In the genomic region with DNA sequence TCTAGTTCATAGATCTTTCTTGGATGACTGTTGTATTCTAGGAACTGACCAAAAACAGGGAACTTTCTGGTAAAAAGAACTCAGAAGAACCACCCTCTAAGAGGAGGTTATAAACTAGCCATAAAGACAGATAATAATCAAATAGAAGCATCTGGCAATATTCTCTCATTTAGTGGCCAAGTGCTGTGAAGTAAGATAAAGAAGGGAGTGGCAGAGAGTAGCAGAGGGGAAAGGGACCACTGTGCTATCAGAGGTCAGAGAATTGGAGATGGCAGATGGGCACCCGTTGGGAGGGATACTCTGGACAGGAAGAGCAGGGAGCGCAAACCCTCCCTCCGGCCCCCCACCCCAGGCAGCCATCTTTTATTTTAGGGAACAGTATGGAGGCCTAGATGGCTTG, we compare ENCODE assay signal across 22 mouse cellular contexts. TPM values are rescaled to one million over a fixed set of nuclear protein-coding genes. Genes with fewer than 3 reads are reported as not detected.
DNase-seq lines count a peak whose midpoint lies in the region; ATAC-seq and TF ChIP-seq lines count a peak whose summit lies in the region.
"Had no signal": no experiment of that assay in that cellular context is flagged by ENCODE, and none has a peak within 500 bp of the region (broad histone marks: within the 10 kb centered on the region; RNA-seq: fewer than 3 reads in every experiment).

No protein-coding gene starts in this region.

- no peaks in the 10 kb centered on the region for H3K9me3 ChIP-seq in intestine, embryonic 15.5 days
- no peaks in the 10 kb centered on the region for H3K9me3 ChIP-seq in intestine, postnatal 0 days (ENCODE audit: control insufficient read depth)
- no peaks in the 10 kb centered on the region for H3K9me3 ChIP-seq in liver, embryonic 12.5 days (replicated peaks)
- no peaks in the 10 kb centered on the region for H3K9me3 ChIP-seq in liver, embryonic 16.5 days (replicated peaks; ENCODE audit: control insufficient read depth, low read length)
- H3K9me3 ChIP-seq: embryonic facial prominence, embryonic 12.5 days; forebrain, embryonic 13.5 days; heart, embryonic 13.5 days; hindbrain, embryonic 15.5 days had no signal

- H3K4me3 ChIP-seq in intestine, embryonic 15.5 days (replicated peaks), result no peak overlapping the region
- no peak overlapping the region for H3K4me3 ChIP-seq in intestine, postnatal 0 days (ENCODE audit: low read depth, low read length)
- no peak overlapping the region for H3K4me3 ChIP-seq in liver, embryonic 12.5 days
- no peak overlapping the region for H3K4me3 ChIP-seq in liver, embryonic 16.5 days (ENCODE audit: low read depth, low read length)
- H3K4me3 ChIP-seq: embryonic facial prominence, embryonic 12.5 days; forebrain, embryonic 13.5 days; heart, embryonic 13.5 days; hindbrain, embryonic 15.5 days had no signal

- 79% methylated on average over 3 of the region's 3 CpGs for WGBS in intestine, embryonic 15.5 days
- WGBS in intestine, postnatal 0 days, result 70% methylated on average over 3 of the region's 3 CpGs
- 53% methylated on average over 3 of the region's 3 CpGs for WGBS in liver, embryonic 12.5 days (ENCODE audit: insufficient replicate concordance)
- 45% methylated on average over 3 of the region's 3 CpGs for WGBS in liver, embryonic 16.5 days (ENCODE audit: insufficient replicate concordance)

- no peak overlapping the region for H3K27ac ChIP-seq in intestine, embryonic 15.5 days
- no peak overlapping the region for H3K27ac ChIP-seq in intestine, postnatal 0 days (ENCODE audit: low read depth, low read length)
- 0 out of 2 replicates have a peak overlapping the region, but pooled peaks have one; percentile 14 for H3K27ac ChIP-seq in liver, embryonic 12.5 days
- no peak overlapping the region for H3K27ac ChIP-seq in liver, embryonic 16.5 days (ENCODE audit: low read length)
- H3K27ac ChIP-seq: embryonic facial prominence, embryonic 12.5 days; forebrain, embryonic 13.5 days; heart, embryonic 13.5 days; hindbrain, embryonic 15.5 days had no signal

- no peaks in the 10 kb centered on the region for H3K27me3 ChIP-seq in intestine, embryonic 15.5 days (replicated peaks)
- no peaks in the 10 kb centered on the region for H3K27me3 ChIP-seq in intestine, postnatal 0 days (replicated peaks; ENCODE audit: control insufficient read depth, insufficient read depth, low read length)
- no peaks in the 10 kb centered on the region for H3K27me3 ChIP-seq in liver, embryonic 12.5 days (replicated peaks)
- no peaks in the 10 kb centered on the region for H3K27me3 ChIP-seq in liver, embryonic 16.5 days (ENCODE audit: control insufficient read depth, insufficient read depth, low read depth, low read length)
- H3K27me3 ChIP-seq: embryonic facial prominence, embryonic 12.5 days; forebrain, embryonic 13.5 days; hindbrain, embryonic 15.5 days; Patski had no signal

- ATAC-seq in intestine, embryonic 15.5 days, result peak; percentile 16; the same call in 1 of the 2 replicates
- ATAC-seq in intestine, postnatal 0 days, result no peak
- peak; percentile 74 for ATAC-seq in liver, embryonic 12.5 days
- peak; percentile 72 for ATAC-seq in liver, embryonic 16.5 days (ENCODE audit: low read depth)
- ATAC-seq: activated CD4-positive, CD25-positive, alpha-beta regulatory T cell, adult 4 months; CD4-positive, CD25-positive, alpha-beta regulatory T cell, adult 4 months; forebrain, embryonic 13.5 days; Patski had no signal

- no peak for TF ChIP-seq CTCF in intestine, postnatal 0 days (IDR thresholded peaks at IDR 0.05; ENCODE audit: low read depth)

- no peaks in the 10 kb centered on the region for H3K36me3 ChIP-seq in intestine, embryonic 15.5 days
- no peaks in the 10 kb centered on the region for H3K36me3 ChIP-seq in intestine, postnatal 0 days (ENCODE audit: control insufficient read depth, insufficient read depth)
- H3K36me3 ChIP-seq in liver, embryonic 12.5 days, result no peaks in the 10 kb centered on the region
- H3K36me3 ChIP-seq in liver, embryonic 16.5 days (ENCODE audit: control insufficient read depth, insufficient read depth), result no peaks in the 10 kb centered on the region
- H3K36me3 ChIP-seq: embryonic facial prominence, embryonic 12.5 days; heart, embryonic 13.5 days; hindbrain, embryonic 15.5 days had no signal

- H3K9ac ChIP-seq in intestine, embryonic 15.5 days, result no peak overlapping the region
- H3K9ac ChIP-seq in intestine, postnatal 0 days (ENCODE audit: low read depth, low read length), result no peak overlapping the region
- no peak overlapping the region for H3K9ac ChIP-seq in liver, embryonic 12.5 days
- H3K9ac ChIP-seq in liver, embryonic 16.5 days (ENCODE audit: low read depth, low read length), result no peak overlapping the region
- H3K9ac ChIP-seq: embryonic facial prominence, embryonic 12.5 days; forebrain, embryonic 13.5 days; heart, embryonic 13.5 days; hindbrain, embryonic 15.5 days had no signal

- no peak for DNase-seq in cerebellum, adult 9-10 months
- DNase-seq in cerebellum, postnatal 25 days, result no peak
- no peak for DNase-seq in lung, postnatal 25 days (ENCODE audit: low spot score)
- no peak for DNase-seq in urinary bladder, adult 2 months (ENCODE audit: low spot score)
- DNase-seq: adrenal gland, postnatal 14 days; B cell, adult 2 months; cerebellum, adult 18-20 months; gastrocnemius, postnatal 36 days; heart, postnatal 36 days had no signal

- H3K4me1 ChIP-seq in intestine, embryonic 15.5 days (replicated peaks), result no peaks in the 10 kb centered on the region
- H3K4me1 ChIP-seq in intestine, postnatal 0 days (replicated peaks; ENCODE audit: control insufficient read depth, insufficient read depth, low read length), result no peaks in the 10 kb centered on the region; the same call in 1 of the 2 replicates
- peaks cover 48% of the 10 kb centered on the region for H3K4me1 ChIP-seq in liver, embryonic 12.5 days
- H3K4me1 ChIP-seq in liver, embryonic 16.5 days (ENCODE audit: control insufficient read depth, low read depth, low read length), result peaks cover 16% of the 10 kb centered on the region
- H3K4me1 ChIP-seq: embryonic facial prominence, embryonic 12.5 days; forebrain, embryonic 13.5 days; heart, embryonic 13.5 days; hindbrain, embryonic 15.5 days had no signal

- no peak overlapping the region for H3K4me2 ChIP-seq in intestine, embryonic 15.5 days (replicated peaks)
- no peak overlapping the region for H3K4me2 ChIP-seq in intestine, postnatal 0 days (replicated peaks; ENCODE audit: low read depth)
- peak overlapping the region; percentile 25 for H3K4me2 ChIP-seq in liver, embryonic 12.5 days
- no peak overlapping the region for H3K4me2 ChIP-seq in liver, embryonic 16.5 days (ENCODE audit: low read depth, low read length)
- H3K4me2 ChIP-seq: embryonic facial prominence, embryonic 12.5 days; forebrain, embryonic 13.5 days; heart, embryonic 13.5 days; hindbrain, embryonic 15.5 days had no signal

RNA-seq across cellular contexts. Expression of gene Ehf, which starts 34.3 kb away (rescaled TPM):
- 19.2 and 23.1 TPM in 2 replicates for polyA plus RNA-seq in intestine, embryonic 15.5 days (2015; fragmentation: Nextera tagmentation; extraction: Ambion mirVana)
- 19.8 and 24.3 TPM in 2 replicates for polyA plus RNA-seq in intestine, postnatal 0 days (2015; fragmentation: Nextera tagmentation; extraction: Ambion mirVana)
- 0.16 and 0.23 TPM in 2 replicates for polyA plus RNA-seq in liver, embryonic 12.5 days (2016; fragmentation: Nextera tagmentation; extraction: Ambion mirVana)
- 0.12 and 0.34 TPM in 2 replicates for polyA plus RNA-seq in liver, embryonic 16.5 days (2015; fragmentation: Nextera tagmentation; extraction: Ambion mirVana)
- polyA plus RNA-seq in urinary bladder, adult 2 months (2012; rRNA removed), result 38.2 and 39.6 TPM in 2 replicates
- polyA plus RNA-seq: activated CD4-positive, CD25-positive, alpha-beta regulatory T cell, adult 4 months; heart, postnatal 0 days; hindbrain, embryonic 11.5 days had no signal

Comparison
In these comparisons a context has a peak if more than half of its experiments do, and no peak if none do; other contexts are left out.
1. RNA of gene Ehf, which starts 34.3 kb away (polyA plus RNA-seq): 38.2 to 39.6 TPM in urinary bladder, adult 2 months, 19.8 to 24.3 TPM in intestine, postnatal 0 days and 19.2 to 23.1 TPM in intestine, embryonic 15.5 days; 0.12 to 0.34 TPM in liver, embryonic 16.5 days and 0.16 to 0.23 TPM in liver, embryonic 12.5 days; every median in the first group is over 10 times any median in the second.